Mouse (Mus musculus) left cerebral cortex, postnatal 14 days (tissue): Measurements from ENCODE around the gene Kcnmb1. TPM values are rescaled to one million over a fixed set of nuclear protein-coding genes. Genes with fewer than 3 reads are reported as not detected.
A peak's percentile ranks its signal among the peaks of the same experiment; 100 is the strongest.

Experiments used
- DNase-seq, 2 experiments: peaks; one replicate each; pipeline ENCODE4 v3.0.0; 2021 to 2022; ENCODE audit warnings: low spot score in 2 of 2, mixed read lengths in 1 of 2
- intact Hi-C: fragments of 180-260 bp; cut with DNase I; formaldehyde crosslinking; loops from one replicate; pipeline ENCODE4 v1.15.1; 2025
- total RNA-seq, 2 experiments: library from RNA; stranded (reverse); gene quantifications; 2 replicates each; pipeline ENCODE4 v1.2.3; 2021

Kcnmb1 gene
- total RNA-seq, 2 experiments from 2014 or later: 0.23 to 0.42 TPM

DNA sequence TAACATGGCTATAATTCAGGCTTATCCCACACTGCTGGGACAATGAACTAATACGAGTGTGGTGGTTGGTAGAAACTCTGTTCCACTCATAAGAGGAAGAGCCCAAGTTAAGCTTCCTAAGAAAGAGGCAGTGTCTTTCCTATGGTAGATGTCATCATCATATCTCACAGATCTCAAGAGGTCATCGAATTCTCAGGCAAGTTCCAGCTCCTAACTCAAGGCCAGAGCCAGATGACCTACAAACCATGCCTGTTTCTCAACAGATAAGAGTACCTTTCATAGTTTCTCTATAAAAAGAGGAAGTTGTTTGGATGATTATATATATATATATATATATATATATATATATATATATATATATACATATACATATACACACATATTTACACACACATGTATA lies 23.7 kb downstream of the Kcnmb1 start:
- intact Hi-C loops: no loop called here

DNA sequence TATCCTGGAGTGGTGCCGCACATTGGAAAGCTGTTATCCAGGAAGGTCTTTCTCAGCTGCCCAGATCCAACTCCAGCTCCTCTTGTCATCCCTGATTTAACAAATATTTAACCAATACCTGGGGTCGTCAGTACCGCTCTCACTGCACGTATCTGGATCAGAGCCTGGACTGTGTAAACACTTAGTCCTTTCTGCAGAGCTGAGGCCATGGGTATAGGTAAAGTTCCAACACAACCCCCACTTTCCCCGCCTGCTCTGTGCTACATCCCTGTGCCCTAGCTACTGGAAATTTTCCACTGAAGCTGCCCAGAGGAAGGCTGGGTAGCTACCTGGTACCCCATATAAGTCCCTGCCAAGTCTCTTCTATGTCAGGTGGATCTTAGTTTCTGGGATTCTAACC lies 27.2 kb downstream of the Kcnmb1 start:
- intact Hi-C loops: no loop called here

More for the DNA sequence above, 23.7 kb downstream of the Kcnmb1 start:
- no peak for DNase-seq

DNA sequence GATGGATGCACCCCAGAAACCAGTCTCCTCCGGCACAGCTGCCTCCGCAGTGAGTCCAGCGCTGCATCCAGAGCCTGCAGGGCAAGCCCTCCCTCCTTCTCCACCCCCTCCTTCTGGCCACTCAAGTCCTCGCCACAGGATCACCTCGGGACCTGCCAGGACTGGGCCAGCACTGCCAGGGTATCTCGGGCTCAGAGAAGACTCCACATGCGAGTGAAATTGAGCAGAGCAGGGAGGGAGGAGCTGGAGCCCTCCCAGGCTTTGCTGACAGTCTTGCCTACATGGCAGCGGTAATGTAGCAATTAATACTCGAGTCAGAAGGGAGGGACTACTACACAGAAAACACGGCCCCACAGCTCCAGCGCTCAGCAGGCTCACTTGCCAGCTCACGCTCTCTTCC lies 30.1 kb downstream of the Kcnmb1 start, which contains the start of gene Kcnip1:
Kcnip1 (minus strand) TSS at position 215 of the 400 bp plus-strand sequence.
- no peak for DNase-seq
- intact Hi-C loops: no loop called here

More for the DNA sequence above, 27.2 kb downstream of the Kcnmb1 start:
- DNase-seq: no peak

DNA sequence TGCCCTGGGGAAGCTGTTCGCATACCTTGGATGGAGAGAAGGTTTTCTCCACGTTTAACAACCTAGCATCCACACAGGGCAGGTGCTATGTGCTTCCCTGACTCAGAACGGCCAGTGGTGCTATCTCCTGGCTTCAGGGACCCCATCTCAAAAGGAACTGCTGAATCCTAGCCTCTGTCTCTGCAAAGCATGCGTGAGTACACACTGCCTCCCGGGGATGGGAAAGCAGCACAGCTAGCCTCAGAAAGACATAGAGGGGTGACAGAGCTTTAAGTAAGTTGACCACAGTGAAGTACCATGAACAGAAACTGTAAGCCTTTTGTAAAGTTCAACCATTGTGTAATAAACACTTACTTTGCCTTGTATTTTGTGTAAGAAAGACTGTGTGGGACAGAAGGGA lies 30.7 kb downstream of the Kcnmb1 start:
- intact Hi-C loops: no loop called here

DNA sequence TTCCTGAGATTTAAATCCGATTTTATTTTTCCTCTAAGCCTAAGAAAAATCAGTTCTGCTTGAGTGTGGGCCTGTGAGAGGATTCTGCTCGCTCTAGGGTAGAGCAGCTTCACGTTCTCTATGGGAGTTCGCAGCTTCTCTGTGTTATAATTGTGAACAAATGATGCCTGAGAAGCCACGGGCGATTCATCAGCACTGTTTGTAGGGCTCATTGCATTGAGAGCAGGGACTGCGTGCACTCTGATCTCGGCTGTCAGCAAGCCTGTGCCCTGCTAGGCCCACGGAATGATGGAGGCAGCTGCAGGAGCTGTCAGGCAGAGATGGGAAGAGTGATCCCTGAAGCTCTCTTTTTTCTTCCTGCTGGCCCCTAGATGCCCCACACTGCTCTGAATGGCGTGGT lies 35.4 kb downstream of the Kcnmb1 start:
- DNase-seq: no peak
- intact Hi-C loops: no loop called here

More for the DNA sequence above, 30.7 kb downstream of the Kcnmb1 start:
- no peak for DNase-seq

DNA sequence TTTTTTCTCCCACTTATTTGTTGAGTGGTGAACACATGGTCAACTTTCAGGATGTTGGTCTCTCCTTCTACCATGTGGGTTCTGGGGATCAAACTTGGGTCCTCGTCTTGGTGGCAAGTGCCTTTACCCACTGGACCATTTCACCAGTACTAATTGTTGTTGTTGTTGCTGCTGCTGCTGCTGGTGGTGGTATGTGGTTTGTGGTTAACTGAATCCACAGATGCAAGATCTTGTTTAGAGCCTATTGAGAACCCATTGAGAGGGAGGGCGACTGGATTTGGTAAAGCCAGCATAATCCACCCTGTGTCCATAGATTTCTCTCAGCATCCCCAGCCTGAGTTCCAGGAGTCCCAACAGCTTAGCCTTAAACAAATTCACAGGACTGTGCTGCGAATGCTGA lies 37.6 kb downstream of the Kcnmb1 start:
- DNase-seq: no peak
- intact Hi-C loops: loop anchor here (10.0 kb wide), 1 partner anchor 214 kb away; no protein-coding TSS in a partner anchor

DNA sequence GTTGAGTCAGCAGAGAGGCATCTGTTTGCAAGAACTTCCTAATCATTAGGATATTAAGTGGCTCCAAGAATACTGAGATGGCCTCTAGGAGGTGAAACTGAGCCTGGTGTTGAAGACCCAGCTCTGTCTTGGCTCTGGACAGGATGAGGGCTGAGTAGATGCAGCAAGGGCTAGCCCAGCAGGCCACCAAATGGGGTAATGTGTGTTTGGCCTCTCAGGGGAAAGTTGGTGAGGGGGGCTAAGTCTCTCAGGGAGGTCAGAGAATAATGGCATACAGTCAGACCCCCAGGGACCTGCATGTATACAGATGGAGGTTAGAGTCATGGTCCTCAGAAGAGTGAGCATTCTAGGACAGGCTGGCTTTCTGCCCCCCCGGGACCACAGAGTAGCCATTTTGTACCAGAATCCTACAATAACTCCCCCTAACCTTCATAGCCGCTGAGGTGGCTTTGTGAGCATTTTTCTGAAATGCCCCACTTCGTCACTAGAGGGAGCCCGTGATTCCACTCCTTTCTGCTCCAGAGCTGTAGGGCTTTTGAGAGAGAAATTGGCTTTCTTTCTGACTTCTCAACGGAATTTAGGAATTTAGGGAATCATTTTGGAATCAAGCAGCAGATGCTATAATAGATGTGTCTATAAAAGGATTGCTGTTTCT lies 39.3 kb downstream of the Kcnmb1 start:
- DNase-seq: peak; percentile 62 to 79

DNA sequence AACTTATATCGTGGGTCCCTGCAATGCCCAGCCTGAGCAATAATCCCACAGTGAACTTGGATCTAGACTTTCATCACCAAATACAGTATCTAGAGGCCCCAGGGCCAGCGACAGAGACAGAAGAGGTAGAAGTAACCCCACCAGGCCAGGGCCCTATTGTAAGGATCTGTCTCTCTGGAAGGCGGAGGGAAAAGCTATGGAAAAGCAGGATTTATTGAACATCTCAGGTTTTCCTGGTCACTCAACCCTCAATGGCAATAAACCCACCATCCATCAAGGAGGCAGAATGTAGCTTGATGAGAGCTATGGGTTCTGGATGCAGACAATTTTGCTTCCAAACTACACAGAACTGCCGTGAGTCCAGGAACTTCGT lies 39.8 kb downstream of the Kcnmb1 start:
- intact Hi-C loops: loop anchor here (2.0 to 10.0 kb wide), 2 partner anchors 70 to 212 kb away; no protein-coding TSS in a partner anchor
- no peak for DNase-seq

More for the DNA sequence above, 39.3 kb downstream of the Kcnmb1 start:
- intact Hi-C loops: loop anchor here (2.0 to 10.0 kb wide), 2 partner anchors 71 to 213 kb away; no protein-coding TSS in a partner anchor

DNA sequence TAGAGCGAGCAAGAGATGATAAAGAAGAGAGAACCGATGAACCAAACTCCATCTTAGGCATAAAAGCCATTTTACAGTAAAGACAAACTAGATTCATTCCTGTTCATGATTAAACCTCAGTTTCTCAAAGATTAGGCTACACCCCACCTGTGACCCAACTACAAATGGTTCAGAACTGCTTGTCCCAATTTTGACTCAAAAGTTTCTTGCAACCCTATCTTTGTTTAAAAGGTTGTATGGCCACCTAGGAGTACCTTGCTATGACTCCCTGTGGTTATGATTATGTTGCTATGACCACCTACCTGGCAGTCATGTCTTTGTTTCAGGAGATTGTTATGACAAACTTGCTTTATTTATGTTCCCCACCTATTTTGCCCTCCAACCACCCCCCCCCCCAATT lies 44.8 kb downstream of the Kcnmb1 start:
- no peak for DNase-seq
- intact Hi-C loops: loop anchor here (5.0 to 10.0 kb wide), 3 partner anchors 80 to 275 kb away; no protein-coding TSS in a partner anchor

DNA sequence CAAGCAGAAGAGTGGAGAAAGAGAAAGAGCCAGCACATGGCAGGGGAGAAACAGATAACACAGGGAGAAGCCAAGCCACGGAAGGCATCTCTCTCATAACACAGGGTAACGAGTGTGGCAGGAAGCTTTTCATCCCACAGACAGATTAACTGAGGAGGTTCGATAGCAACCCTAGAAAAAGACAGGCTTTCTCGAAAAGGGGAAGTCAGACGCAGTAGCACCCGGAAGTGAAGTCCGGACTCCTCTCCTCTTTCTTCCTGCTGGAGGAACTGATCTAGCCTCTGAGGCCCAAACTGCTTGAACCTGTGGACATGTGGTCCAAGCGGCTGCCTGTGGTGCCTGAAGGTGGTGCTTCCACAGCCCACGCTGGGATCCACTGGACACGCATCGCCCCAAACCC lies 45.4 kb downstream of the Kcnmb1 start:
- intact Hi-C loops: loop anchor here (5.0 to 10.0 kb wide), 3 partner anchors 81 to 276 kb away; no protein-coding TSS in a partner anchor
- DNase-seq: no peak

DNA sequence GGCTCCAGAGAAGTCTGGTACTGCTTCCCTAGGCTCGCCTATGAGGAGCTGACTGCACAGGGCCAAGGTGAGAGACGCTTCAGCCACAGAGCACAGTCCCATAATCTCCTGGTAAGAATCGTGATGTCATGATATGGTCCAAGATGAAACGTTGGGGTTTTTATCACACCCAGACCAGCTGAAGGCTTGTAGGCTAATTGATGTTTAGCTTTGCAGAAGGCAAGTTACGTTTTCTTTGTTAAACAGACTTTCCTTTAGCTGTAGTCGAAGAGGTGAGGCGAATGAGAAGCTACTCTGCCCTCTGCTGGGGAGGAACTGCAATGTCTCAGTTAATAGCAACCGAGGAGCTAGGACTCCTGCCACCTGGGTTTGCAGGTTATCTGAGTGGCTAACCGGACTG lies 45.9 kb downstream of the Kcnmb1 start:
- peak; percentile 69 to 74 for DNase-seq
- intact Hi-C loops: loop anchor here (5.0 to 10.0 kb wide), 3 partner anchors 81 to 276 kb away; no protein-coding TSS in a partner anchor

DNA sequence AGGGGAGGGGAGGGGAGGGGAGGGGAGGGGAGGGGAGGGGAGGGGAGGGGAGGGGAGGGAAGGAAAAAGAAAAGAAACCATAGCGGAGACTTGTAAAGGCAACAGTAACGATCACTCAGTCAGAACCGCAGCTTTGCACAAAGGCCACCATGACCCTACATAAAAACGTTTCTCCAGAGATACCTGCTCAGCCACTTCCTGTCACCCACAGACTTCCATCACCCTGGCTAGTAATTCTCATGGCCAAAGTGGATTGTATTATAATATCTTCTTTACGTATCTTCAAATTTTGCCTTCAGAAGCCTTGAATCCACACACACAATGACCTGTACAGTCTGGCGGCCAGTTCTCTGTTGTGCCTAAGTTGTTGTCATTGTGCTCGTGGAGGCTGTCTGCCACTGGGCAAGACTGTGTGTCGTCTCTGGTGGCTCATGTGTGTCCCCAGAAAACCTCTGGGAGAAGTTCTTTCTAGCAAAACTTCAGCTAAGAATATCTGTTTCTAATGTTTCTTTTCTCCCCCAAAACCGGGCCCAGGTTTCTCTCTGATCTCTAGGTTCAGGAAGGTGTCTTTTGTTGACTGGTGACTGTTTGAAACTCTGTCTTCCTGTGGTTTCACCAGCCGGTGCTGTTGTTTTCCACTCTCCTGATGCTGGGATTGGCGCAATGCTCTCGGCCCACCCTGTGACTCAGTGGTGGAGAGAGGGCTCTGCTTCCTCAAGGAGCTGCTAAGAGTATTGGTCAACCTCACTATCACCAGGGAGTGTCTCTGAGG lies 46.7 kb downstream of the Kcnmb1 start:
- DNase-seq: no peak
- intact Hi-C loops: loop anchor here (5.0 to 10.0 kb wide), 3 partner anchors 82 to 277 kb away; no protein-coding TSS in a partner anchor

DNA sequence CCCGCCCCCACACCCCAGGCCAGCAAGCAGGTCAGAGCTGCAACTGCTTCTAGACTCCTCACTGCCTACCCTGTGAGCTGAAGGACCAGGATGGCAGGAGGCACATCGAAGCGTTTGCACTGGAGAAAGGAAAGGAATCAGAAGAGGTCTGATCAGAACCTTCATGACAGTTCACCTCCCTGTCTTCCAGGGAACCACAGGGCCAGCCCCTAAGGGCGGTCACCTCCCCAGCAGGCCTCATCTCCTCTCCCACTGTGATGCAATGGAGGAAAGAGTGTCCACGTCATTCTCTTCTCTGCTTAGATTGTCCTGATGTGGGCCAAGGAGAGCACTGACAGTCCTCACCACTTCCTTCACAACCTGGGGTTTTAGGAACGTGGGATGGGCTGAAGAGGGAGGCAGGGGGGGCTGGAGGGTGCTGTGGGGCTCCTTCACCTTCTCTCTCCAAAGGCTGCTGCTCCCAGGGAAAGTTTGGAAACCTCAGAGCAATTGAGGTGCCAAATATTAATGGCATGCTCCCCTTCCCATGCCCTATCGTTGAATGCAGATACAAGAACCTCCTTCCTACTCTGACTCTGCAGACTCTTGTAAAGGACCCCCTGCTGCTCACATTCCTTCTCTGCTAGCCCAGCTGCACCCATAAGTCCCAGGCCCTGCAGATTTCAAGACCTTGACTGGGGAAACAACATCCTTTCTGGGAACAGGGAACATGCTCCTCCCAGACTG lies 47.5 kb downstream of the Kcnmb1 start:
- DNase-seq: no peak
- intact Hi-C loops: no loop called here

DNA sequence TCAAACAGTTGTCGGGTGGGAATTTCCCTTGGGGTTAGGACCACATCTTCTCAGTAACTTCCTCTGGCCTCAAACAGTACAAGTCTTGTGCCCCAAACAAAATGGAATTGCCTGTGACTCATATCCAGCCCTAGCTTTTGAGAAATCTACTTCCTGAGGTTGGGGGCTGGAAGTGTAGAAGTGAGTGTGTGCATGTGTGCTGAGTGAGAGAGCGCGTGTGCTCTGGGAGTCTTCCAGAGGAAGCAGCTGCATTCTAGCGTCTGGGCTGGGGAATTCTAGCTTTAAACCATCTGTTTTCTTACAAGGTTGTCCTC lies 48.0 kb downstream of the Kcnmb1 start:
- peak; percentile 39 to 54 for DNase-seq
- intact Hi-C loops: no loop called here

DNA sequence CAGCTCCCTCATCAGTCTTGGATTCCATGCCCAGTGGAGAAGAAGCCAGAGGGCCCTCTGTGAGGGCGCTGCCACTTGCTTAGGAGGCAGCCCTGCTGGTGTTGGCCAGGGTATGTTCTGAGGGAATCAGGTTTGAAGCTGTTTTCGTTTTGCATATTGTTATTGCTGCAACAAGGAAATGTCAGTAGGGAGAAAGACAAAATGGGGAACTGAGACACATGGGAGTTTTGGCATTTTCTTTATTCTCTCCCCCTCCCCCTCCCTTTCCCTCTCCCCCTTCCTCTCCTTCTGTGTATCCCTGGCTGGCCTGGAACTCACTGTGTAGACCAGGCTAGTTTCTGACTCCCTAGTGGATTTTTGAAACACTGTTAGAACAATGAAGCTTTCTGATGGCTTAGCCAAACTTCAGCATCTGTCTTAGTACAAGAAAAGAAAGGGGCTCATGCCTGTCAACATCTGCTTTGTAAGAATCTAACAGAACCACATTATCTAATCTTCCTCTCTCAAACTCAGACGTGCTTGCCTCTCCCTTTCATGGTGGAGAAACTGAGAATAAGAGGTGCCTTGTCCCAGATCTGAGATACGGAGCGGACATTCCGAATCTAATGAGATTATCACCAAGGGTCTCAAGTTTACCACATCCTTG lies 49.3 kb downstream of the Kcnmb1 start:
- DNase-seq: no peak
- intact Hi-C loops: no loop called here

Other genes with a start within 250 kb of the Kcnmb1 start
- gene Kcnip1, start 30.1 kb downstream of the Kcnmb1 start, total RNA-seq: 10 to 100 TPM; 38.1 to 39.6 TPM
- gene Lcp2, start 83.9 kb downstream of the Kcnmb1 start, total RNA-seq: 1 to 10 TPM; 4.6 TPM
- not detected for gene 4930469K13Rik, start 135.5 kb downstream of the Kcnmb1 start, total RNA-seq
- gene Foxi1, start 245.1 kb downstream of the Kcnmb1 start, total RNA-seq: not detected